Mouse (Mus musculus) forebrain, embryonic 14.5 days (tissue): Measurements from ENCODE around the gene 2510009E07Rik. TPM values are rescaled to one million over a fixed set of nuclear protein-coding genes. Genes with fewer than 3 reads are reported as not detected.
A peak's percentile ranks its signal among the peaks of the same experiment; 100 is the strongest.

Experiments
- ATAC-seq: fragments of 200-750 bp; cut with Nextera tagmentation; 2 replicates; pipeline ENCODE4 v1.8.0; 2017; ENCODE audit warnings: mild to moderate bottlenecking, moderate library complexity
- DNase-seq: peaks from one replicate; pipeline ENCODE4 v3.0.0-alpha.2; 2015; ENCODE audit warnings: low spot score
- H3K27ac ChIP-seq: fragments of 300-500 bp; sonication (generic); 2 replicates; pipeline ENCODE4 v1.5.1; 2014; ENCODE audit warnings: low read depth, mild to moderate bottlenecking, control low read depth, low read length, moderate library complexity
- H3K27me3 ChIP-seq: fragments of 300-500 bp; sonication (generic); replicated peaks from 2 replicates; pipeline ENCODE4 v1.6.1; 2014; ENCODE audit warnings: low read length, control low read depth, mixed read lengths; ENCODE audit not compliant: control insufficient read depth, insufficient read depth
- H3K36me3 ChIP-seq: fragments of 300-500 bp; sonication (generic); 2 replicates; pipeline ENCODE4 v1.6.1; 2014; ENCODE audit warnings: low read length, control low read depth; ENCODE audit not compliant: control insufficient read depth, insufficient read depth
- H3K4me1 ChIP-seq: fragments of 300-500 bp; sonication (generic); 2 replicates; pipeline ENCODE4 v1.6.1; 2014; ENCODE audit warnings: antibody characterized with exemption, low read length, control low read depth; ENCODE audit not compliant: control insufficient read depth, insufficient read depth
- H3K4me2 ChIP-seq: fragments of 300-500 bp; sonication (generic); 2 replicates; pipeline ENCODE4 v1.6.1; 2014; ENCODE audit warnings: mild to moderate bottlenecking, control low read depth, low read length
- H3K4me3 ChIP-seq: fragments of 300-500 bp; sonication (generic); 2 replicates; pipeline ENCODE4 v1.5.1; 2014; ENCODE audit warnings: low read depth, low read length, control low read depth
- H3K9ac ChIP-seq: fragments of 300-500 bp; sonication (generic); 2 replicates; pipeline ENCODE4 v1.6.1; 2014; ENCODE audit warnings: mild to moderate bottlenecking, low read length, control low read depth, moderate library complexity
- H3K9me3 ChIP-seq: fragments of 300-500 bp; sonication (generic); replicated peaks from 2 replicates; pipeline ENCODE4 v1.6.1; 2016; ENCODE audit warnings: low read length, control low read depth, mixed read lengths; ENCODE audit not compliant: control insufficient read depth
- WGBS: fragments of 180-500 bp; shearing (Covaris S2); extraction: QIAGEN DNeasy Blood & Tissue Kit; methylation state at CpG from one replicate; pipeline ENCODE4 v1.1.7; 2014; 5-methylcytosine and 5-hydroxymethylcytosine counted together
- polyA plus RNA-seq: library from polyadenylated mRNA; unstranded; fragments of >200 nt; fragmentation: Nextera tagmentation; extraction: Ambion mirVana; gene quantifications from 2 replicates; pipeline ENCODE4 v1.2.1, GENCODE M21; 2014

The 2510009E07Rik gene
- polyA plus RNA-seq, 1 experiment from 2014 or later, result 26.2 TPM

DNA sequence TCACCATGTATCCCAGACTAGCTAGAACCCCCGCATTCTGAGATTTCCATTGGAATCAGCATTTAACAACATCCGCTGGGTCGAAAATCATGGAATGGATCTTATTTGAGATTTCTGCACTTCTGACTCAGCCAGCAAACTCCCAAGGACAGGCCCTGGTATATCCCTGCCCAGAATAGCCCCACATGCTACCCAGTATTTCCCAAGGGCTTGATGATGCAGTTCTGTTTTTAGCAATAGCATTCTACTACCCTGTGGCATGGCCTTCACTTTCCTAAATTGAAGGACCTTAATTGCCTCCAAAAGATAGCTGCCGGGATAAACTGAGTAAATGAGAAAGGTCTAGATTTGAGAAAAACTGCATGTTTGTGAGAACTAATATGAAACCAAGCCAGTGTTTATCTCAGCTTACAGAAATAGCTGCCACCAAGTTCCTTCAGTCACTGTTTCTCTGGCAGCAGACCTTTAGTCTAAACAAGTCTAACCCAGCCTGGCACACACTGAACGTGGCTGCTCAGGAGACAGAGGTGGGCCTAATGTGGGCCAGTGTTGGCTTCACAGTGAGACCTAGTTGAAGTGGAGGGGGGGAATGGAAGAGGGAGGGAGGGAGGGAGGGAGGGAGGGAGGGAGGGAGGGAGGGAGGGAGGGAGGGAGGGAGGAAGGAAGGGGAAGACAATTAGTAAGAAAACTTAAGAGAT, 58.2 kb downstream of the 2510009E07Rik start:
- Histone ChIP-seq H3K27me3 (no peaks in the 10 kb centered on the region), H3K4me3 (no peak overlapping the region), H3K36me3 (peaks cover 2% of the 10 kb centered on the region; the same call in 1 of the 2 replicates), H3K4me2 (no peak overlapping the region), H3K9ac (no peak overlapping the region), H3K4me1 (no peaks in the 10 kb centered on the region), H3K9me3 (no peaks in the 10 kb centered on the region), H3K27ac (no peak overlapping the region)
- DNase-seq (no peak), ATAC-seq (no peak)
- WGBS, result 85% methylated on average over 5 of the region's 5 CpGs

DNA sequence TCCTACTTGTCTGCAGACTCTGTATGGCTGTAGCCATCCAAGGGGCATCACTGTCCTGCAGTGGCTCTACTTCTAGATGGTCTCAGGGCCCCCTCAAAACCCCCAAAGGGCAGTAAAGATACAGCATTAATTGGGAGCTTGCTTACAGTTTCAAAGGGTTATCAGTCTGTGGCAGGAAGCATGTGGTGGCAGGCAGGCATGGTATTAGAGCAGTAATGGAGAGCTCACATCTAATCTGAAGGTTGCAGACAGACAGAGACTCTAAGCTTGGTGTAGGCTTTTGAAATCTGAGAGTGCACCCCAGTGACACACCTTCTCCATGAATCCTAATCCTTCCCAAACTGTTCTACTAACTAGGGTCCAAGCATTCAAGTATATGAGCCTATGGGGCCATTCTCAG, 60.0 kb downstream of the 2510009E07Rik start:
- no peak for ATAC-seq
- Histone ChIP-seq H3K4me1 (no peaks in the 10 kb centered on the region), H3K4me3 (no peak overlapping the region), H3K4me2 (no peak overlapping the region), H3K36me3 (no peaks in the 10 kb centered on the region), H3K27ac (no peak overlapping the region), H3K27me3 (no peaks in the 10 kb centered on the region), H3K9me3 (no peaks in the 10 kb centered on the region), H3K9ac (no peak overlapping the region)
- no peak for DNase-seq

DNA sequence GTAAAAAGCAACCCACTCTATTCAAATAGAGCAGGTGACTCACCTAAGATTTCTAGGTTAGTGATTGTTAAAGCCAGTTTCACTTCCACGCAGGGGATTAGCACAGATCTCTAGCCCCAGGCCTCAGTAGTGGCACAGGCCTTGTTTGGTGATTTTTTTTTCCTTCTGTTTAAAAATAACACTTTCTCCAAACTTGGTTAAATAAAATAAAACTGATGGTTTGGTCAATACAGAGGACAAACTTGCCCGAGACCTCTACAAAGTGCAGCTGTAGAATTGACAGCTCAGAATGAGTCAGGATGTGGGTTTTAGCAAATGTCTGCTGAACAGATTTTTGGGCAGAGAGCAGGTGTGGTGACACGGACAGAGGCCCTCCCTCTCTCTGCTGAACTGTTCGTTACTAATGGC, 62.6 kb downstream of the 2510009E07Rik start:
- Histone ChIP-seq H3K4me1 (peaks cover 11% of the 10 kb centered on the region; the same call in 1 of the 2 replicates), H3K27ac (no peak overlapping the region), H3K9ac (no peak overlapping the region), H3K27me3 (no peaks in the 10 kb centered on the region), H3K36me3 (no peaks in the 10 kb centered on the region), H3K4me2 (no peak overlapping the region), H3K4me3 (no peak overlapping the region), H3K9me3 (no peaks in the 10 kb centered on the region)
- WGBS, result 84% methylated on average over 4 of the region's 4 CpGs
- DNase-seq, result no peak
- no peak for ATAC-seq

DNA sequence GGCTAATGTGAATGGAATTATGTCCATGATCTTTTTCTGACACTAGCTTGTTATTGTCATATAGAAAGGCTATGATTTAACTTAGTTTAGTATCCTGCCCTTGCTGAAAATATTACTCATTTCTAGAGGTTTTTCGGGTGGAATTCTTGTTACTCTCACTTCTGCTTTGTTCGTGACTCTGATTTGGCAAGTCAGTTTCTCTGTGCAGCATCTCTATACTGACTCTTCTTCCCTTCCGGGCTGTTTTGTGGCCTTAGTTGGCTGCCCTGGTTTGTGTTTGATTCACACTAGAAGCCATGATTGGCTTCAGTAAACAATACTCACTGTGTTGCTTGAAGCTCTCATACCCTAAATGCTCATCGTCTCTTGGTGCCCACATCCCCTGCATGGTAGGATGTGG, 63.9 kb downstream of the 2510009E07Rik start:
- Histone ChIP-seq H3K4me1 (peaks cover 11% of the 10 kb centered on the region; the same call in 1 of the 2 replicates), H3K9me3 (no peaks in the 10 kb centered on the region), H3K4me2 (no peak overlapping the region), H3K27me3 (no peaks in the 10 kb centered on the region), H3K36me3 (no peaks in the 10 kb centered on the region), H3K9ac (no peak overlapping the region), H3K27ac (no peak overlapping the region), H3K4me3 (no peak overlapping the region)
- 92% methylated on average over 4 of the region's 4 CpGs for WGBS
- ATAC-seq (no peak), DNase-seq (no peak)

DNA sequence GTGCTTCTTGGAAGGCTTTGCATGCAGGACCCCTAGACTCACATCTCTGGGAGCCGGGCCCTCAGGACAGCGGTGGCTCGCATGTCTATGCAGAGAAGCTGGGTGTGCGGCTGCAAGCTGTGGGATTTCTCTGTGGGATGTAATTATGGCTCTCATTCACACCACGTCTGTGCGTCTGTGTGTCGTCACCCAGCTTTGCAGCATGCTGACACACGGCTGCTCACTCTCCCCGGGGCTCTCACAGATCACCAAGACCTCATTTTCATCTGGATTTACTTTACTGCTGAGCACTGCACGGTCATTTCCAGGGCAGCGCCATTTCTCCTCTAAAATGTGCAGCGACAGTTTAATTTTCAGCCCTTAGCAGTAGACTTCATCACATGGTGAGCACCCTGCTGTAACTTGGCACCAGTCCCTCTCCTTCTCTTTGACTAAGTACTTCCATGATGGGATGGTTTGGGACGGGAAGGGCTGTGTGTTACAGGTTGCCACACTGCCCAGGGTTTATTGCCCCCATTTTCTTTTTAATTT, 66.3 kb downstream of the 2510009E07Rik start:
- Histone ChIP-seq H3K4me3 (no peak overlapping the region), H3K36me3 (no peaks in the 10 kb centered on the region), H3K9ac (peak overlapping the region; percentile 43; the same call in 1 of the 2 replicates), H3K4me2 (no peak overlapping the region), H3K9me3 (no peaks in the 10 kb centered on the region), H3K27ac (no peak overlapping the region), H3K4me1 (peaks cover 11% of the 10 kb centered on the region; the same call in 1 of the 2 replicates), H3K27me3 (no peaks in the 10 kb centered on the region)
- ATAC-seq (no peak), DNase-seq (peak; percentile 54)
- WGBS, result 36% methylated on average over 13 of the region's 13 CpGs

DNA sequence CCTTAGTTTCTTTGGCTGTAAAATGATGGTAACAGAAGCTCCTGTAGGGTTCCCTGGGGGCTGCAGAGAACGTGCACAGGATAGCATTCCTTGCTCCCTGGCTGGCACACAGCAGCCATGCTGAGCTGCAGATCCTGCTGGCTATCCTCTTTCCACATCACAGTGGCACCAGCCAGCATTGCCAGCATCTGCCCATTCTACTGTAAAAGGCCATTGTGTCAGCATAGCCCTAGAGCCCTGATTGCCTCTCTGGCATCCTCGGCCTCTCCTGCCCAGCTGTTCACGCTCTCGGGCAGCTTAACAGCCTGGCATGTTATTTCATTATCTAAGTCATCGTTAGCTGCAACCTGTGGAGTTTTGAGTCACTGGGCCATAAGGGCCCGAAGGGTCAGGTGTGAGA, 67.2 kb downstream of the 2510009E07Rik start:
- Histone ChIP-seq H3K9ac (no peak overlapping the region), H3K4me1 (peaks cover 11% of the 10 kb centered on the region; the same call in 1 of the 2 replicates), H3K27me3 (no peaks in the 10 kb centered on the region), H3K4me2 (no peak overlapping the region), H3K36me3 (no peaks in the 10 kb centered on the region), H3K4me3 (no peak overlapping the region), H3K9me3 (no peaks in the 10 kb centered on the region), H3K27ac (no peak overlapping the region)
- WGBS, result 43% methylated on average over 6 of the region's 6 CpGs
- DNase-seq (no peak), ATAC-seq (no peak)

DNA sequence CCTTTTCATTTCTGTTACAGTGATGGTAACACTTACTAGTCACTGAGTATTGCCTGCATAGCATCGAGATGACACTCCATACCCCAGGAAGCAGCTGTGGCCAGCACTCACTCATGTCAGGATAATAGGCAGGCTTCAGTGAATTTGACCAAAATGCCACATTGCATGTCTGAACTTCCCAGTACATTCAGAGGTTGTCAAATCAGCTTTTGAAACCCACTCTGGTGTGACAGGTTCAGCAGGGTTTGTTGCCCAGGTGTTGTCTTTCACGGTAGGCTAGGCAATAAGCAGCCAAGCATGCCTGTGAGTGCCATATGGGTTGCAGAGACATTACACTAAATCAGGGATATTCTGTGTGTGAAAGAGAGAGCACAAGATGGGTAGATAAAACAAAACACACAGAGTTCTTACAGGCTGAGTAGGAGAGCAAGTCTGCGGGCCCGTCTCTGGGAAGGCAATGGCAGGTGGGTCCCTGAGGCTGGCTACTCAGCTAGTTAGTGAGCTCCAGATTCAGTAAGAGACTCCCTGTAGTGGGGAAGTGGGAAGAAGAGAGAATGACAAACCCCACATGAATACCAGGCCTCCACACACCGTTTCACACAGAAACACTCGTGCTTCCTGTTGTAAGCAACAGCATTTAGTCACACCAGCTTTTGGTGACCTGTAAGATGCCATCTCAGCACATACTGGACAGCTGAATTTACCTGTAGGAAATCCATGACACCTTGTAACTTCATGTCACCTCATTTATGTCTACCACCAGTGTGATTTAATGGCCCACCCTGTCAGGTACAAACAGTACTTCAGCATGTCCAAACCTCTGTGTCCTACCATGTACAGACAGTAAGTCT, 68.5 kb downstream of the 2510009E07Rik start:
- DNase-seq (peak; percentile 51), ATAC-seq (peak; percentile 52; the same call in 1 of the 2 replicates)
- H3K27ac ChIP-seq, result peak overlapping the region; percentile 56; the same call in 1 of the 2 replicates
- H3K4me1 ChIP-seq, result peaks cover 11% of the 10 kb centered on the region; the same call in 1 of the 2 replicates
- 58% methylated on average over 6 of the region's 6 CpGs for WGBS
- H3K27me3 ChIP-seq, result no peaks in the 10 kb centered on the region
- no peak overlapping the region for H3K9ac ChIP-seq
- no peak overlapping the region for H3K4me2 ChIP-seq
- no peak overlapping the region for H3K4me3 ChIP-seq
- no peaks in the 10 kb centered on the region for H3K36me3 ChIP-seq
- H3K9me3 ChIP-seq, result no peaks in the 10 kb centered on the region

DNA sequence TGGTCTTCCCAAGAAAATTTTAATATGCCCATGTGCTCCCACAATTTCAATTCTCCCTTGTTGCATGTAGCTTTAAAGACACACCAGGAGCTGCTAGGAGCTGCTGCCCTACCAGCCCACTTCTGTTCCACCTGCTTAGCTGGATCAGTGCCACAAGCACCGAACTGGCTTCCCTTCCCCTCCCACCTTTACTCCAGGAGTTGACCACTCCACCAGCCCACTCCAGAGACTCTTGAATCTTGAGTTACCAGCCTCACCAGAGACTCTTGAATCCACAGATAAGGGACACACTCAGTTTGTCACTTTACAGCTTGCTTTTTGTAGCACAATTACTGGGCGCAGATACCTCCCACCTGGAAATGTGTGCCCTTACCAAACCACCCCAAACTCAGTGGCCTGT, 73.8 kb downstream of the 2510009E07Rik start:
- Histone ChIP-seq H3K4me2 (no peak overlapping the region), H3K27me3 (no peaks in the 10 kb centered on the region), H3K9me3 (no peaks in the 10 kb centered on the region), H3K27ac (no peak overlapping the region), H3K36me3 (no peaks in the 10 kb centered on the region), H3K4me1 (no peaks in the 10 kb centered on the region), H3K9ac (no peak overlapping the region), H3K4me3 (no peak overlapping the region)
- no peak for ATAC-seq
- no peak for DNase-seq
- 85% methylated on average over 2 of the region's 2 CpGs for WGBS
